Mouse (Mus musculus) stomach, embryonic 15.5 days (tissue): ENCODE results near the gene Cwc27. TPM values are rescaled to one million over a fixed set of nuclear protein-coding genes. Genes with fewer than 3 reads are reported as not detected.

Source experiments
- ATAC-seq: fragments of 200-750 bp; cut with Nextera tagmentation; 2 replicates; pipeline ENCODE4 v1.8.0; 2017; ENCODE audit warnings: low read depth, moderate number of reproducible peaks, moderate TSS enrichment; ENCODE audit not compliant: insufficient read depth, low FRiP score
- H3K27ac ChIP-seq: fragments of 300-500 bp; sonication (generic); 2 replicates; pipeline ENCODE4 v1.5.1; 2015; ENCODE audit warnings: mild to moderate bottlenecking, inconsistent platforms
- H3K27me3 ChIP-seq: fragments of 300-500 bp; sonication (generic); replicated peaks from 2 replicates; pipeline ENCODE4 v1.6.1; 2015; ENCODE audit warnings: inconsistent platforms
- H3K36me3 ChIP-seq: fragments of 300-500 bp; sonication (generic); 2 replicates; pipeline ENCODE4 v1.6.1; 2015; ENCODE audit warnings: inconsistent platforms
- H3K4me1 ChIP-seq: fragments of 300-500 bp; sonication (generic); 2 replicates; pipeline ENCODE4 v1.6.1; 2015; ENCODE audit warnings: inconsistent platforms
- H3K4me2 ChIP-seq: fragments of 300-500 bp; sonication (generic); 2 replicates; pipeline ENCODE4 v1.6.1; 2015; ENCODE audit warnings: mild to moderate bottlenecking, inconsistent platforms
- H3K4me3 ChIP-seq: fragments of 300-500 bp; sonication (generic); replicated peaks from 2 replicates; pipeline ENCODE4 v1.5.1; 2015; ENCODE audit warnings: inconsistent platforms
- H3K9ac ChIP-seq: fragments of 300-500 bp; sonication (generic); 2 replicates; pipeline ENCODE4 v1.6.1; 2015; ENCODE audit warnings: inconsistent platforms
- H3K9me3 ChIP-seq: fragments of 300-500 bp; sonication (generic); 2 replicates; pipeline ENCODE4 v1.6.1; 2016; ENCODE audit warnings: inconsistent platforms
- WGBS: fragments of 180-500 bp; shearing (Covaris S2); methylation state at CpG from one replicate; pipeline ENCODE4 v1.1.7; 2015; 5-methylcytosine and 5-hydroxymethylcytosine counted together
- polyA plus RNA-seq: library from polyadenylated mRNA; unstranded; fragments of >200 nt; fragmentation: Nextera tagmentation; extraction: Ambion mirVana; gene quantifications from 2 replicates; pipeline ENCODE4 v1.2.1, GENCODE M21; 2015

Gene Cwc27
- polyA plus RNA-seq, 1 experiment from 2014 or later: 23.8 TPM

GRCm38 (mm10) chr13:104596199-104596598, 220.7 kb downstream of the Cwc27 start:
- 84% methylated on average over 4 of the region's 4 CpGs for WGBS
- Histone ChIP-seq H3K9me3 (no peaks in the 10 kb centered on the region), H3K27ac (no peak overlapping the region), H3K4me2 (no peak overlapping the region), H3K4me1 (no peaks in the 10 kb centered on the region), H3K4me3 (no peak overlapping the region), H3K9ac (no peak overlapping the region), H3K27me3 (no peaks in the 10 kb centered on the region), H3K36me3 (no peaks in the 10 kb centered on the region)
- ATAC-seq: no peak

DNA sequence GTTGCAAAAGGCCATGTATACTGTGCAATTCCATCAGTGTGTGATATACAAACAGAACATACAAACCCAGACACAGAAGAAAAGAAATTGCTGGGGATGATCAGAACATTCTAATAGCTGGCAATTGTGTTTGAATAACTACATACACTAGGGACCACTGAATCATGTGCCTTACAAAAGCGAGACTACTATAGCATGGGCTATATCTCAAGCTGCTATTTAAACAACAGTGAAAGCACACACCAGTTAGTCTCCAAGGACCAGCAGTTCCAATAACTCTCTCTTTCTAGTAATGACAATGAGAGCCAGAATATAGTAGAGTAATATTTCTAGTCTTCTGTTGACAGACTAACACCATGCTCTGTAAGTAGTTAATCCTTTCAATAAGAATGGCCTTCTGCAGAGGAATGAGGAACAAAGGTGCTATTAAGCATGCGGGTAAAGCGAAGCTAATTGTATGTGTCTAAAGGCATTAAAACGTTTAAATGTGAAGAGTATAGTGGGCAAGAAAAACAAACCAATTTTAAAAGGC, 222.1 kb downstream of the Cwc27 start:
- no peaks in the 10 kb centered on the region for H3K27me3 ChIP-seq
- H3K4me1 ChIP-seq: peaks cover 2% of the 10 kb centered on the region
- H3K4me2 ChIP-seq: no peak overlapping the region
- no peaks in the 10 kb centered on the region for H3K9me3 ChIP-seq
- H3K36me3 ChIP-seq: no peaks in the 10 kb centered on the region
- H3K9ac ChIP-seq: no peak overlapping the region
- H3K27ac ChIP-seq: no peak overlapping the region
- no peak for ATAC-seq
- H3K4me3 ChIP-seq: no peak overlapping the region
- whole genome bisulfite sequencing: 72% methylated on average over 4 of the region's 4 CpGs

GRCm38 (mm10) chr13:104590931-104591330, 226.0 kb downstream of the Cwc27 start:
- no peaks in the 10 kb centered on the region for H3K9me3 ChIP-seq
- no peak overlapping the region for H3K9ac ChIP-seq
- no peaks in the 10 kb centered on the region for H3K36me3 ChIP-seq
- no peak overlapping the region for H3K4me2 ChIP-seq
- no peak overlapping the region for H3K4me3 ChIP-seq
- H3K27me3 ChIP-seq: no peaks in the 10 kb centered on the region
- H3K4me1 ChIP-seq: peaks cover 8% of the 10 kb centered on the region
- no peak overlapping the region for H3K27ac ChIP-seq
- 81% methylated on average over 7 of the region's 7 CpGs for WGBS
- no peak for ATAC-seq

DNA sequence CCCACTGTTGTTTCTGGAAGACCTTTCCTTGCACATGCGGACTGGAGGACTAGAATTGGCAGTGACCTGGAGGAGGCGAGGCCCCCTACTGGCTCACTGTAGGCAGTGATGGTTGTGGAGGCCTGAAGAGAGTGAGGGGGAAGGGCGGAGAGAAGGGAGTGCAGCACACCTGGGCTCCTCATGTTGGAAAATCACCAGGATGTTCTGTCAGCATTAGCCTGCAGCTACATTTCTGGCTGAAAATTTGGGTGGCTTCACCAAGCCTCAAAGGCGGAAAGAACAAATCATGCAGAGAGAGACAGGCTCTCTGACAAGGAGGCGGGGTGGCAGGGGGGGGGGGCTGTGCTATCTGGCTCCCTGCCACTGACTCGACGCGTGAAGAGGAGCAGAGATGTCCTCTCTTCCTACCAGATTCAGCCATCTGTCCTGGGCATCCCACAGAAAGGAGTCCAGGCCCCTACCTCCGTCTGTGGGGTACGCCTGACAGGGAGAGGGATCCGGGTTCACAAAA, 226.8 kb downstream of the Cwc27 start:
- ATAC-seq: no peak
- H3K4me2 ChIP-seq: no peak overlapping the region
- no peaks in the 10 kb centered on the region for H3K9me3 ChIP-seq
- peaks cover 8% of the 10 kb centered on the region for H3K4me1 ChIP-seq
- H3K27me3 ChIP-seq: no peaks in the 10 kb centered on the region
- H3K9ac ChIP-seq: no peak overlapping the region
- 42% methylated on average over 11 of the region's 11 CpGs for WGBS
- H3K27ac ChIP-seq: no peak overlapping the region
- no peak overlapping the region for H3K4me3 ChIP-seq
- H3K36me3 ChIP-seq: no peaks in the 10 kb centered on the region

- Histone ChIP-seq H3K36me3 (no peaks in the 10 kb centered on the region), H3K27me3 (no peaks in the 10 kb centered on the region), H3K27ac (no peak overlapping the region), H3K9ac (no peak overlapping the region), H3K4me2 (no peak overlapping the region), H3K9me3 (no peaks in the 10 kb centered on the region), H3K4me1 (peaks cover 8% of the 10 kb centered on the region), H3K4me3 (no peak overlapping the region)
- ATAC-seq: no peak
- 42% methylated on average over 5 of the region's 5 CpGs for WGBS
Observed at GRCm38 (mm10) chr13:104588383-104588782, 228.6 kb downstream of the Cwc27 start.

Other genes with a start within 250 kb of the Cwc27 start
- gene Srek1ip1, start 24.7 kb downstream of the Cwc27 start, polyA plus RNA-seq: 20.4 and 23.5 TPM in 2 replicates
- gene Shisal2b, start 46.8 kb upstream of the Cwc27 start, polyA plus RNA-seq: 0.49 and 1.2 TPM in 2 replicates
- gene Rgs7bp, start 237.8 kb upstream of the Cwc27 start, polyA plus RNA-seq: 1.8 and 1.9 TPM in 2 replicates